Mouse (Mus musculus) layer of hippocampus, adult 2 months (tissue): Measurements from ENCODE around the gene Dner. TPM values are rescaled to one million over a fixed set of nuclear protein-coding genes. Genes with fewer than 3 reads are reported as not detected.

Source experiments
- DNase-seq, 2 experiments: peaks; one replicate each; pipeline ENCODE4 v3.0.0; 2022; ENCODE audit warnings: low spot score in 2 of 2
- H3K27ac ChIP-seq: fragments of 200-600 bp; 2 replicates; pipeline ENCODE4 v1.8.1; 2022
- H3K4me3 ChIP-seq: fragments of 200-600 bp; 2 replicates; pipeline ENCODE4 v1.8.1; 2022; ENCODE audit warnings: mild to moderate bottlenecking
- CTCF ChIP-seq: fragments of 200-600 bp; conservative IDR thresholded peaks from 2 replicates; pipeline ENCODE4 v1.8.1; 2022; ENCODE audit warnings: antibody characterized with exemption, mild to moderate bottlenecking, moderate library complexity
- total RNA-seq, 2 experiments: library from RNA; stranded (reverse); gene quantifications; 2 replicates each; pipeline ENCODE4 v1.2.3; 2021

Dner gene
- total RNA-seq, 2 experiments from 2014 or later = 112 to 113 TPM

DNA sequence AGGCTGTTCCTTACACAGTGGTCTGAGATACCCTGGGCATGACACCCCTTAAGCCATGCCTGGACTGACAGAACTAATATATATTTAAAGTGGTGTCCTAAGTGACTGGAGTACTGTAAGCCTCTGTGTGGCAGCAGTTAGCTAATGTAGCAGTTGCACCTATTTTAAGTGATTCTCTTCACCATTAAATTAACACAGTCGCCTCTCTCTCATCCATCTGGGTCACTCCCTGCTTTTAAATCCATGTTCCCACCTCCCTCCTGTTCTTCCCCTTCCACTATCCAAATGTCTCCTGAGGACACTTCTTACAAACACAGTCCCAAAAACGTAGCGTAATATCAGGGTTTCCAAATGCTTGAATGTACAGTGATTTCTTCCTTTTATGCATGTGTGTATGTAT is 281.6 kb downstream of the Dner start:
- Histone ChIP-seq H3K4me3 (no peak overlapping the region), H3K27ac (no peak overlapping the region)
- DNase-seq = no peak
- peak; percentile 36 for TF ChIP-seq CTCF

DNA sequence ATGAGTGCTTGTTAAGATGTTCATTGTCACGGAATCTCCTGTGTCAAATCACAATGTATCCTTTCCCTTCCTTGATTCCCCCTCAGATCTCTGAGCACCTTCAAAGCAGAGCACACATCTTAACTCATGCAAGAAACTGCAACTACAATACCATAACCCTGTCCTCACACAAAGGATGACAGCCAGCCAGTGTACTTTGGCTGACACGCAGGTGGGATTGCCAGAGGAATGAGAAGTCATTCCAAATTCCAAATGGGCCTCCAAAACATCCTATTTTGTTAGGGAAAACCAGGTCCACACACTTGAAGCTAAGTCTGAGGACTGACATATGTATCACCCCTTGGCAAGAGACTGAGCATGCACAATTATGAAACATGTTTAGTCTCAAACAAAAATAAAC is 286.5 kb downstream of the Dner start:
- TF ChIP-seq CTCF = no peak
- Histone ChIP-seq H3K27ac (no peak overlapping the region), H3K4me3 (no peak overlapping the region)
- no peak for DNase-seq

GRCm38 (mm10) chr1:84408873-84409272 is 287.1 kb downstream of the Dner start:
- DNase-seq = no peak
- TF ChIP-seq CTCF = no peak
- Histone ChIP-seq H3K27ac (no peak overlapping the region), H3K4me3 (no peak overlapping the region)

DNA sequence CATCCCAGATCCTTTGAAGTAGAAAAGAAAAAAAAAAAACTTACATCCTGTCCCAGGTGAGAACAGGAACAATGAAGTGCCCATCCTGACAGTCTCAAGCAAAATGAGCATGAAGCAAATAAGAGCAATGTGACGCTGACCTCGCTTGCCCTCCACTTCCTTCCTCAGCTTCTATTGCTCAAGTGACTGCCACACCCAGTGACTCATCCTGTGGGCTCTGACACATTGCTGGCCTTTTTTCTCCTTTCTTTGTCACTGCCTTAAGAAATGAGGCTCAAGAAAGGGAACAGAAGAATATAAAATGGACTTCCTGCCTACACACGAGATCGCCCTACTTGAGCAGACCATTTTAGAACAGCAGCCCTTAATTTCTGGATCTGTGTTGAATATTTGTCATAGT is 289.1 kb downstream of the Dner start:
- H3K27ac ChIP-seq = no peak overlapping the region
- no peak overlapping the region for H3K4me3 ChIP-seq
- no peak for DNase-seq
- TF ChIP-seq CTCF = no peak

- Histone ChIP-seq H3K27ac (no peak overlapping the region), H3K4me3 (no peak overlapping the region)
- DNase-seq = no peak
- TF ChIP-seq CTCF = no peak
Observed at GRCm38 (mm10) chr1:84405551-84406290, 290.3 kb downstream of the Dner start.

DNA sequence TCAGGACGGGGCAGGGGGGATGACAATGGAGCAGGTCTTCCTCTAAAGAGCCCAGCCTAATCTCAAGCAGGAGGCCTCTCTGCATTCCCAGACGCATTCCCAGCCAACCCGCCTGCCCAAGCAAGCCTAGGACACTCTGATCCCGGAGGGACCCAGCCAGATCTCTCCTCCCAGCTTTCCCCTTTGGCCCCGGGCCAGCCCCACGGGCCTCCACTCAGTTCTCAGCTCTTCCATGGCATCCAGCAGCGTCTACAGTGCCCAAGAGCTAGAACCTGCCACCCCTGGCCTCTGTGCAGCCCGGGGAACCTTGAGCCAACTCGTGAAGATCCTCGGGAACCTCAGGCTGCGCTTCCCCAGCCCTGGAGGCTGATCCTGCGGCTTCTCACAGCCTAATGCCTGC is 291.1 kb downstream of the Dner start:
- Histone ChIP-seq H3K27ac (no peak overlapping the region), H3K4me3 (no peak overlapping the region)
- no peak for TF ChIP-seq CTCF
- no peak for DNase-seq

- no peak for DNase-seq
- Histone ChIP-seq H3K4me3 (no peak overlapping the region), H3K27ac (peak overlapping the region; percentile 53; the same call in 1 of the 2 replicates)
- TF ChIP-seq CTCF = no peak
Observed at GRCm38 (mm10) chr1:84402154-84402553, 293.9 kb downstream of the Dner start.

GRCm38 (mm10) chr1:84399671-84400070 is 296.4 kb downstream of the Dner start:
- TF ChIP-seq CTCF = no peak
- no peak overlapping the region for H3K27ac ChIP-seq
- H3K4me3 ChIP-seq = no peak overlapping the region
- DNase-seq = no peak

DNA sequence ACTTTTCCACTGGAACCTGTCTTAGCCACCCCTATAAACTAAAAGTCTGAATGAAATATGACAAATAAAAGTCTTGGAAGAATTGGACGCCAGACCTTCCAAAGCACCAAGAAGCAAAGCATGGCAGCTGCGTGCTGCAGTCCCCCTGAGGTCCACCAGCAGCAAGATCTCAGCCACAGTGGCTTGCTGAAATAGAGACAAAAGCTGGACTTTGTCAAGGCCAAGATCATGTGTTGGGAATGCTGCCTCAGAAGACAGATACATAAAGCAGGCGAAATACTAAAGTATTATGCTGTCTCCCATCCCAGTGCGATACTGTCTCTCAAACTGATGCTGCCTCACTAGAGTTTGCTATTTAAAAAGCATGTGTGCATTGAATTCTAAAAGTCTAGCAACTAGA is 296.9 kb downstream of the Dner start:
- no peak for TF ChIP-seq CTCF
- no peak for DNase-seq

DNA sequence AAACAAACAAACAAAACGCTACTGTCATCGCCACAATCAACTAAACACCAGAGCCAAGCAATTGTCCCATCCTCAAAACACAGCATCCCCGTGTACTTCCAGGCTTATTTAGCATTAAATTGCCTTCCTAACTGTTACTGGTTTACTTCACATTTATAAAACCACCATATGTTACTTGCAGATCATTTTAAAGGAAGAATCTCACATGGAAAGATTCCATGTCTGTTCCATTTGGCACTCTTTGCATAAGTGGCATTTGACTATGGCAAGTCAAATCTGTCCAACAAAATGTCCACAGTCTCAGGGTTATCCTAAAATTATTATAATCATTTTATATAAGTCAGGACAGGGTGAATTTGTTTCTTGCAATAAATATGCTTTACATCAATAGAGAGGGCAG is 299.2 kb downstream of the Dner start:
- H3K27ac ChIP-seq = peak overlapping the region; percentile 36; the same call in 1 of the 2 replicates
- TF ChIP-seq CTCF = no peak
- no peak for DNase-seq
- no peak overlapping the region for H3K4me3 ChIP-seq

More for the DNA sequence above, 296.9 kb downstream of the Dner start:
- H3K4me3 ChIP-seq = no peak overlapping the region
- H3K27ac ChIP-seq = no peak overlapping the region

DNA sequence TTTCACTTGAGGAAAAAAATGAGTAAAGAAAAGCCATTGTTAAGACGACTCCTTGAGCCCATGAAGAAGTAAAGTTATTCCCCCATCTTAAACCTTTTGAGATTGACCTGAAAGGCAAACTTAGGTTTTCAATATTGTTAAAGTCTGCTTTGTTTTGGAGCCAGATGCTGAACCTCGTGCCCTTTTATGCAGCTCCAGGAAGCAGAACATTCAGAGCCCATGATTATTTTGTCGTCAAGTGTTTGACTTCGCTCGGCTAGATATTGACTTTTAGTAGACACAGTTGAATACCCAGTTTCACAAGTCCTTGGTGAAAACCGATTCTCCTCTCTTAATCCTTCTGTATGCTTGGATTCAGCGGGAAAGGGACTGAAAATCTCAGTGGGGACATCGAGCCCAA is 300.1 kb downstream of the Dner start:
- no peak for DNase-seq
- no peak for TF ChIP-seq CTCF
- Histone ChIP-seq H3K4me3 (no peak overlapping the region), H3K27ac (no peak overlapping the region)

GRCm38 (mm10) chr1:84390961-84391360 is 305.1 kb downstream of the Dner start:
- DNase-seq = no peak
- no peak overlapping the region for H3K27ac ChIP-seq
- H3K4me3 ChIP-seq = no peak overlapping the region
- no peak for TF ChIP-seq CTCF

- TF ChIP-seq CTCF = no peak
- peak in 1 of 2 experiments; percentile 12 for DNase-seq
- Histone ChIP-seq H3K27ac (no peak overlapping the region), H3K4me3 (no peak overlapping the region)
Observed at GRCm38 (mm10) chr1:84387616-84388015, 308.4 kb downstream of the Dner start.

- no peak overlapping the region for H3K27ac ChIP-seq
- no peak for TF ChIP-seq CTCF
- peak in 1 of 2 experiments; percentile 16 for DNase-seq
- H3K4me3 ChIP-seq = no peak overlapping the region
Observed at GRCm38 (mm10) chr1:84386481-84387146, 309.4 kb downstream of the Dner start.
